Mouse (Mus musculus) adrenal gland, postnatal 4 days (tissue): ENCODE results near the gene Lkaaear1. TPM values are rescaled to one million over a fixed set of nuclear protein-coding genes. Genes with fewer than 3 reads are reported as not detected.
A peak's percentile ranks its signal among the peaks of the same experiment; 100 is the strongest.

ENCODE experiments used
- DNase-seq, 2 experiments: peaks; one replicate each; pipeline ENCODE4 v3.0.0; 2021 to 2022; ENCODE audit warnings: low spot score in 2 of 2, mixed read lengths in 2 of 2
- total RNA-seq, 2 experiments: library from RNA; stranded (reverse); gene quantifications; 2 replicates each; pipeline ENCODE4 v1.2.3; 2021

The Lkaaear1 gene
- total RNA-seq, 2 experiments from 2014 or later: not detected

DNA sequence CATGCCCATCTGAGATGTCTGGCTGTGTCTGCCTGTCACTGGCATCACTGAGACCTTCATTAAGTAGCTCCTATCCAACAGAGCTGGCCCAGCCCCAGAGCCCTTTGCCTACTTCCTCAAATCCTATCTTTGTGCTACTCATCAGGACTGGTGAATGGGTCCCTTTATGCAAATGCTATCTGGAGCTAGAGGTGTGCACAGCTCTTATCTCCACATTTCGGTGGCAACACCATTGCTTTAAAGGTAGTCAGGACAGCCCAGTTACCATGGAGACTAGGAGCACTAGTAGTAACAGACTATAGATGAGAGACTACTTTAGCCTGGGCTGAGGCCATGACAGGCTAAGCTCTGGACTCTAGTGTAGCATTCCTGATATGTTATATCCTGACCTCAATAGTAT is 13.5 kb downstream of the Lkaaear1 start:
- DNase-seq: peak in 1 of 2 experiments; percentile 1

DNA sequence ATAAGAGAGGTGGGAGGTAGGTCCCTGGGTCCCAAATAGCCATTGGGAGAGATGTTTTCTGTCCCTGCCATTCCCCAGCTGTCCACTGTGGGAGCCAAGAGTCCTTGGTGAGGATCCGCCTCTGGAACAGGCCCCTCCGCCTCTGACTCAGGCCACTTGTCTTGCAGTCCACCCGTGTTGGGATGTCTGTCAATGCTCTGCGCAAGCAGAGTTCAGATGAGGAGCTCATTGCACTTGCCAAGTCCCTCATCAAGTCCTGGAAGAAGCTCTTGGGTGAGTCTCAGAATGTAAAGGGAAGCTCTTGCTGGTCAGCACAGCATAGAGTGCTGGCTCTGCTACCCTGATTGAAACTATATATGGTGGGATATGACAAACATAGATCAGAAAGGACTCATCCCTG is 14.9 kb downstream of the Lkaaear1 start:
- DNase-seq: no peak

DNA sequence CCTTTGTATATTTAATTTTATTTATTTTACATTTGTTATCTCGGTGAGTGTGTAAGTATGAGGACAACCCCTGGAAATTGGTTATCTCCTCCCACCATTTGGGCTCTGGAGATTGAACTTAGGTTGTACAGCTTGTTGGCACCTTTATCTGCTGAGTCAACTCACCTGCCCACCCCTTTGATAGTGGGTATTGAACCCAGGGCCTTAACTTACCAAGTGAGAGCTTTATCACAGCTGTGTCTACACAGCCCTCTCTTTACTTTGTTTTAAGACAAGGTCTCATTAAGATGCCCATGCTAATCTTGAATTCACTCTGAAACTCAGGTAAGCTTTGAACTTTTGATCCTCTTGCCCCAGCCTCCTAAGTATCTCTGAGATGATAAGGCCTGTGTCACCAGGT is 16.3 kb downstream of the Lkaaear1 start:
- no peak for DNase-seq

- DNase-seq: no peak
These were observed 17.5 kb downstream of the Lkaaear1 start for GRCm38 (mm10) chr2:181680716-181681117.

GRCm38 (mm10) chr2:181679951-181680715 is 18.1 kb downstream of the Lkaaear1 start, which contains the start of gene Tcea2:
Gene Tcea2 (plus strand): TSS chr2:181680310.
- peak; percentile 54 to 56 for DNase-seq

DNA sequence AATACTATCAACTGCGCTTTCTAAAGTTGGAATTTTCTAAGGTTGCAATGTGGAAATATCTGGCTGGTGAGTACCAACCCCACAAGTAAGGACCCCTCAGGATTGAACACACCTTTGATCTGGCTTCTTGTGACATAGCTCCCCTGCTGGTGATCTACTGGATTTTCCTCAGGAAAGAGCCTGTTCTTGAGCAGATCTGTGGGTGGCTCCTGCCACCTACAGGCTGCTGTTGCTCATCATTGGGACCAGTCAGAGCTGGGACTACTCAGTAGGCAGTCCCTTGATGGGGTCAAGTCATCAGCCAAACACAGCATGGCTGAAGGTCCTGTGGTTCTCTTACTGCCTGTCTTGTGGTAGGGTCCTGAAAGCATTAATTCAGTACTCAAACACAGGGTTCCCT is 19.5 kb downstream of the Lkaaear1 start:
- peak in 1 of 2 experiments; percentile 62 for DNase-seq

- no peak for DNase-seq
These were observed 20.5 kb downstream of the Lkaaear1 start for GRCm38 (mm10) chr2:181677755-181678098.

DNA sequence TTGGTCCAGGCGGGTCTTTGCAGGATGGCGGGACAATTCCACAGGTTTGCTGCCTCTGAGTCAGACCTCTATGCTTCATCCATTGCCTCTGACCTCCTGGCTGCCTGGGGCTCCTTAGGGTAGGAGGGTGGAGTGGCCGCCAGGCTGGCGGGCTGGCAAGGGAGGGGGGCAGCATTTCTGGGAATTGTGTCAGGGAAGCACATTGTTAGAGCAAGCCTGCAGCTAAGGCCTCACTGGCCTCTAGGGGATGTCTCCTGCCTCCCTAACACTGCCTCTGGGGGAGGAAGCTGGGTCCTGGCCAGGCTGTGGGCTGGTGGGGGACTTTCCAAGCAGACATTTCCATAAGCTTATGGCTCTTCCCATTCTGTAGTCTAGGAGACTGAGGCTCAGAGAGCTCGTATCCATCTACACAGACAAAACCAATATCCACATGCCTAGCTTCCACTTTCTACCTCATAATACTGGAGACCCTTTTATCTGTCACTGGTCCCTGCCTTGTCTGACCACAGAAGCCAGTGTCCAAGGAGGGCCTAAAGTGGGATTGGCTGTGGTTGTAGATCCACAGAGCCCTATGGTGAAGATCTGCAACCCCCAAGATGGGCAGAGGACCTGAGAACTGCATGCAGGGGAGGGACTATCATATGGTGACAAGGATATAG is 21.0 kb downstream of the Lkaaear1 start:
- no peak for DNase-seq

GRCm38 (mm10) chr2:181676424-181676823 is 21.8 kb downstream of the Lkaaear1 start:
- no peak for DNase-seq

GRCm38 (mm10) chr2:181675454-181675853 is 22.8 kb downstream of the Lkaaear1 start:
- DNase-seq: no peak

DNA sequence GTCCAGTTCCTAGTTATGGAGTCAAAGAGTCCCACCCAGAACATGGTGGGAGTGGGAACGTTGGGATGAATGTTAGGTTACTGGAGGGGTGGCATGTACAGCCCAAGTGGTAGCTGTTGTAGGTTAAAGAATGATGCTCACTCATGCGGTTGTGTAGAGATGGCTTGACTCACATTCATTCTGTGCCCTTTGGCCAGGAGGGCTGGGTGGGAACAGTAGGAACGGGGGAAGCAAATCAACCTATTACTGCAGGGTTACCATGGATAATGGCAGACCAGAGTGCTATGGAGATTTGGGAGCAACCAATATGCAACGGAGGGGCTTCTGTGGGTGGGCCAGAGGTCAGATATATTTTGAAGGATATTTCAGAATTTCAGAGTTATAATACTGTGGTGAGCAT is 23.3 kb downstream of the Lkaaear1 start:
- no peak for DNase-seq

- no peak for DNase-seq
These were observed 24.7 kb downstream of the Lkaaear1 start for GRCm38 (mm10) chr2:181673501-181673900.

- DNase-seq: no peak
These were observed 26.3 kb downstream of the Lkaaear1 start for GRCm38 (mm10) chr2:181671984-181672383.

DNA sequence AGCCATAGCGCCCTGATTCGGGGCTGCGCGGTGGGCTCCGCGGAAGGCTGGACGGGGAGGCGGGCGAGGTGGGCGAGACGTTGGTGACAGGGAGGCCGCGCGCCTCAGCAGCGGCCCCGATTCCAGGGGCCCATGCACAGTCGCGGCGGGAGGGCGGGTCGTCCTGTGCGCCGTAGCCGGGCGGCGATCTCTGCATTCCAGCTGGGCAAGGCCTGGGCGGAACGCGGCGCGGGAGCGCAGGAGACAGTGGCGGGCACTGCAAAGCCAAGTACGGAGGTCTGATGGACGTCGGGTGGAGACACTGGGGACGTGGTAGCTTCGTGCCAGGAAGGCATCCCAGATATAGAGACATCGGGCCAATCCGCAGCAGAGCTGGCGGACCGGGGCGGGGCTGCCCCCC is 26.9 kb downstream of the Lkaaear1 start, which contains the start of gene Sox18:
Gene Sox18 (minus strand): TSS at position 315 of the 400 bp plus-strand sequence.
- no peak for DNase-seq

DNA sequence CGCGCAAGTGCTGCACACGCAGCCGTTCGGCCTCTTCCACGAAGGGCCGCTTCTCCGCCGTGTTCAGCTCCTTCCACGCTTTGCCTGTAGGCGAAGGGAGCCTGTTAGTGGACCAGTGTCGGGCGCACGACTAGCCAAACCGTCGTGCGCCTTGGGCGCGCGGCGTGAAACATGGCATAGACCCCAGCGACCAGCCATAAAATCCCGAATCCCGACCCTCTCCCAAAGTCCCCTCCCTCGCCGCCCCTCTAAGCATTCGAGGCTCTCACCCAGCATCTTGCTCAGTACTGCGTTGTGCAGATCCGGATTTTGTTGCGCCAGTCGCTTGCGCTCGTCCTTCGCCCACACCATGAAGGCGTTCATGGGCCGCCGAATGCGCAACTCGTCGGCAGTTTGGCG is 27.3 kb downstream of the Lkaaear1 start:
- DNase-seq: no peak

DNA sequence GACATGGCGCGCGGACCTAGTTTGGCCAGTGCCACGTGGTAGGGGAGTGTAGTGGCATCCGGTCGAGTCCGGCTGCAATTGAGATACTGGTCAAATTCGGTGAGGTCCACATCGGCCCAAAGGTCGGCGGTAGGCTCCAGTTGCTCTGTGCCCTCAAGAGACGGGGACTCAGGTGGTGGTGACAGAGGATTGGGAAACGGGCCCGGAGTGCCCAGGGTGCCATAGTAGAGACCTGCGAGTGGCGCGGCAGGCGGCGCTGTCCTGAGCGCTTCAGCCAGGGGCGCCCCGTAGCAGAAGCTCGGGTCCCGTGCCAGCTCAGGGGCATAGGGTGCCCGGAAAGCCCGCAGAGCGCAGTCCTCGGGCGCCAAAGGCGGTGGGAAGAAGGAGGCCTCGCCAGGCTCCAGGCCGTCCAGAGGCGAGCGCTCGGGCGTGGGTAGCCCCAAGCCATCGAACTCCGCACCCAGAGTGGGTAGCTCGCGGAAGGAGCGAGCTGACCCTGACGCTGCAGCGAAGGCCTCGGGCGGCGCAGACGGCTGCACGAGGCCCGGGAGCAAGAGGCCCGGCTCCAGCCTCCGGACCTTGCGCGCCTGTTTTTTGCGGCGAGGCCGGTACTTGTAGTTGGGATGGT is 27.8 kb downstream of the Lkaaear1 start:
- no peak for DNase-seq

GRCm38 (mm10) chr2:181663298-181663630 is 35.0 kb downstream of the Lkaaear1 start:
- no peak for DNase-seq

DNA sequence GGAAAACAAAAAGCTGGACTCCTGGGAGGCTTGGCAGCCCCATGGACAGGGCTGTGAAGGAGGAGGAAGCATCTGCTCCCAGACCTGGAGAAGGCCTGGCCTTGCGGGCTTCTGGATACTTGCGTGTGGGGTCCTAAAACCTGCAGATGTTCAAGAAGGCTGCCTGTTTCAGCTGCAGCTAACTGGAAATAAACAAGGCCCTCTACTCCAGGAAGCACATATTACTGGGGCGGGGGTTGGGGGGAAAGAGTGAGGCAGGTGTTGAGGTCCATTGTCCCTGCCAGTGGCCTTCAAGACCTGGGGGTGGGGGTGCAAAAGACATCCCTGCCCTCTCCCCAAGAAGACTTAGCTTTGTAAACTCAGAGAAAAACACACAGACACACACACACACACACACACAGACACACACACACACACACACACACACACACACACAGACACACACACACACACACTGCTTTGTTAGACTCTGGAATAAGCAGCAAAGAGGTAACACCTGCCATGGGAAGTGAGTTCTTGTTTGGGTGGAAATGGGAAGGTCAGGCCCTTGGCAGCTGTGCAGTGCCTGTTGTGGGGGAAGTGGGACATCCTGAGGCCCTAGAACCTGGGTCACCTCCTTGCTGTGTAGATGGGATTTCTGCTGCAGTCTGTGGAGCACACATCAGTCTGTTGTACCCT is 35.5 kb downstream of the Lkaaear1 start:
- no peak for DNase-seq

DNA sequence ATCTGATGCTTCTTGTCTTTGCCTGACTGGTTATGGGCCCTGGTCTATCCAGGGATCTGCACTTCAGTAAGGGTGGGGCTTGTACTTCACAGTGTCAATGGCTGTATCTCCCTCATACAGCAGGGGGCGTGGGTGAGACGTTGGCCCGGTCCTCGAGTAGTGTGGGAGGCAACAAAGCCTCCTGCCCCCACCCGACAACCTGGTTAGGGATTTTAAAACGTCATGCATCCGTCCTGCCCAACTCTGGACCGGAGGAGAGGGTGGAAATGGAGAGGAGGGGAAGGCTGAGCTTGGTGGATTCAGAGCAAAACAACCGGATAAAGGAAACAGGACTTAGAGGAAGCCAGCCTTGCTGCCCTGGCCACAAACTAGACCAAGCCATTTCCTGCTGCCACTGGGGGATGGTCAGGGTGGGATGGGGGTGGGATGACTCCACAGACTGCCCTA is 38.6 kb downstream of the Lkaaear1 start:
- DNase-seq: peak; percentile 39 to 73

DNA sequence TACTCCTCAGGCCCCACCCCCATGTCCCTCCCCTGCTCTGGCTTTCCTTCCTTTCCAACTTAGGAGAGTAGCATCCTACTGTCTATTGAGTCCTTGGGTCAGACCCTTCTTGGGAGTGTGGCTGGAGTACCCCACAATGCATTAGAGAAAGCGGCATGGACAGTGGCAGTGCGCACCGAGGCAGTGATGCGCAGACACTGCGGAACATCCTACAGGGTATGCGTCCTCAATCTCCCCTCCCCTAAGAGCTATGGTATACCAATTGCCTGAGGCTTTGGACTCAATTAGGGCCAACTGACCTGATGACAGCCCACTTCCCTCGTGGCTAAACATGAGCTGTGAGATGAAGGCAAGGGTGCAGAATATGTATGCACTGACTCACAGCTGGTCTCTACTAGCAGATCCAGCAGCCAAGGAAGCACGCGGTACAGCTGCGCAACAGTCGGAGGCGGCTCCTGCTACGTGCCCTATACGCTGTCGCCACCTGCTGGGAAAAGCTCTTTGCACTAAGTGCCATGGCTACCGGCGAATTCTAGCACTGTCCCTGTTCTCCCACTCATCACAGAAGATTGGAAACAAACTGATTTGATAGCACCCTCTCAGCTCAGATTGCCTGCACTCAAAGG is 39.2 kb downstream of the Lkaaear1 start:
- no peak for DNase-seq

DNA sequence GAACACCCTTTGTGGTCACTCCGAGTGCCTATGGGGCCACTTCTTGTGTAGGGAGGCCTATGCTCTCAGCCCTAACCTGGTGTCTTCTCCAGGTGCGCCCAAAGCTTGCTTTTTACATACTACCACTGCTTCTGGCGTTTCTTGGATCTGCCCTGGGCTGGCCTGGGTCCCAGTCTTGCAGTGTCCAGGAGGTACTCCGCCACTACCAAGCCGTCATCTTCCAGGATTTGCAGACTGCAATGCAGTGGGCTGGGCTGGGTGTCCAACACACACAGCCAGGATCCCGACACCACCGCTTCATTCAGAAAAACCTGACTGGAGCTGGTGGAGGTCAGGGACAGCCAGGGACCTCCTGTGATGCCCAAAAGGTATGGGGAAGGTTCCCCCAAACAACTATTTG is 39.7 kb downstream of the Lkaaear1 start:
- DNase-seq: no peak
